Mouse (Mus musculus) liver, embryonic 11.5 days (tissue): ENCODE data around the gene Adamts10. TPM values are rescaled to one million over a fixed set of nuclear protein-coding genes. Genes with fewer than 3 reads are reported as not detected.

Source experiments
- polyA plus RNA-seq: library from polyadenylated mRNA; unstranded; fragments of >200 nt; fragmentation: Nextera tagmentation; extraction: Ambion mirVana; gene quantifications from 2 replicates; pipeline ENCODE4 v1.2.1, GENCODE M21; 2014

Adamts10 gene
- polyA plus RNA-seq, 1 experiment from 2014 or later, result 33.3 TPM

Other genes with a start within 250 kb of the Adamts10 start
- gene Zfp955b, start 234.7 kb upstream of the Adamts10 start, polyA plus RNA-seq, result 4.8 and 6.1 TPM in 2 replicates
- gene Zfp81, start 165.3 kb upstream of the Adamts10 start, polyA plus RNA-seq, result 8.1 and 8.2 TPM in 2 replicates
- 14.2 and 15.9 TPM in 2 replicates for gene Zfp101, start 129.6 kb upstream of the Adamts10 start, polyA plus RNA-seq
- gene Actl9, start 91.3 kb upstream of the Adamts10 start, polyA plus RNA-seq, result not detected in 2 replicates
- 8.1 and 9.8 TPM in 2 replicates for gene Myo1f, start 31.5 kb downstream of the Adamts10 start, polyA plus RNA-seq
- gene Zfp414, start 104.9 kb downstream of the Adamts10 start, polyA plus RNA-seq, result 59.8 and 61.4 TPM in 2 replicates
- 0.82 and 1.6 TPM in 2 replicates for gene Pram1, start 113.9 kb downstream of the Adamts10 start, polyA plus RNA-seq
- 410 and 431 TPM in 2 replicates for gene Hnrnpm, start 162.7 kb downstream of the Adamts10 start, polyA plus RNA-seq
- gene March2, start 194.5 kb downstream of the Adamts10 start, polyA plus RNA-seq, result 92.1 and 95.7 TPM in 2 replicates
- gene Rab11b, start 236.3 kb downstream of the Adamts10 start, polyA plus RNA-seq, result 184 and 199 TPM in 2 replicates